Mouse (Mus musculus) T-helper 2 cell (primary cell): ENCODE measurements around the gene Samd11.

Experiments used
- in situ Hi-C: fragments of 300-600 bp; cut with MboI, MseI; formaldehyde crosslinking; loops from one replicate; pipeline ENCODE4 v1.15.1; 2025; ENCODE audit warnings: high pct_unique_total_duplicates

Samd11 gene

GRCm38 (mm10) chr4:156215649-156216048, 39.8 kb downstream of the Samd11 start, which contains the start of gene Perm1:
Gene Perm1 (plus strand): TSS chr4:156215868.
- in situ Hi-C loops, result no loop called here

GRCm38 (mm10) chr4:156213134-156213533, 42.3 kb downstream of the Samd11 start:
- in situ Hi-C loops, result no loop called here

- in situ Hi-C loops, result no loop called here
These were observed 45.4 kb downstream of the Samd11 start for GRCm38 (mm10) chr4:156209963-156210635.

GRCm38 (mm10) chr4:156208872-156209271, 46.6 kb downstream of the Samd11 start:
- in situ Hi-C loops, result no loop called here

GRCm38 (mm10) chr4:156203413-156204131, 51.9 kb downstream of the Samd11 start:
- in situ Hi-C loops, result no loop called here

GRCm38 (mm10) chr4:156203001-156203412, 52.5 kb downstream of the Samd11 start, which contains the start of gene AW011738:
Gene AW011738 (plus strand): TSS chr4:156203304.
- in situ Hi-C loops, result no loop called here

GRCm38 (mm10) chr4:156202462-156202893, 53.0 kb downstream of the Samd11 start:
- in situ Hi-C loops, result no loop called here

- in situ Hi-C loops, result no loop called here
These were observed 54.6 kb downstream of the Samd11 start, which contains the start of gene Isg15 for GRCm38 (mm10) chr4:156200623-156201475. Gene Isg15 (minus strand): TSS chr4:156200818.

GRCm38 (mm10) chr4:156197829-156198205, 57.6 kb downstream of the Samd11 start:
- in situ Hi-C loops, result no loop called here

GRCm38 (mm10) chr4:156197131-156197828, 58.2 kb downstream of the Samd11 start, which contains the start of gene Agrn:
Gene Agrn (minus strand): TSS chr4:156197488.
- in situ Hi-C loops, result no loop called here
